8 mouse cellular contexts compared by ENCODE assay signal in the genomic region with DNA sequence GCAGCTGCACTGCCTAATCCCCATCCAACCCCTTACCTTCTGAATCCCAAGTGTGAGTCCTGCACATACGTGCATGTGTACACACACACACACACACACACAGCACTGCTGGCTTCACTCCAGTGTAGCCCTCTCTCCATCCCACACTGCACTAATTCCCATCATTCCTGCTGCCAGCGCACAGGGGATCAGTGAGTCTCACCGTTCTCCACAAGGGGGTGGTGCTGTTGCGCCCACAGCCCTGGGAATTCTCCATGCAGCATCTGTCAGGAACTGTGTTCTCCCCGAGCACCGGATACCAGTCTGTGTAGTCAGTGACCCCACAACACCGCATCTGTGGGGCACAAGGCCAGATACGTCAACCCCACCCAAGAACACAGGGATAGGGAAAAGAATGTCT.
DNase-seq lines count a peak whose midpoint lies in the region; ATAC-seq and TF ChIP-seq lines count a peak whose summit lies in the region.
"Had no signal": no experiment of that assay in that cellular context is flagged by ENCODE, and none has a peak within 500 bp of the region (broad histone marks: within the 10 kb centered on the region; RNA-seq: fewer than 3 reads in every experiment).

No protein-coding gene starts in this region.

- TF ChIP-seq CTCF in intestine, postnatal 0 days (IDR thresholded peaks at IDR 0.05; ENCODE audit: low read depth) = peak; percentile 64

- H3K4me1 ChIP-seq in neural tube, embryonic 12.5 days = peaks cover 10% of the 10 kb centered on the region; the same call in 1 of the 2 replicates
- no peaks in the 10 kb centered on the region; the same call in 1 of the 2 replicates for H3K4me1 ChIP-seq in embryonic facial prominence, embryonic 12.5 days
- no peaks in the 10 kb centered on the region for H3K4me1 ChIP-seq in intestine, postnatal 0 days (replicated peaks; ENCODE audit: control insufficient read depth, insufficient read depth, low read length)
- H3K4me1 ChIP-seq: stomach, embryonic 15.5 days had no signal

- no peak overlapping the region for H3K4me3 ChIP-seq in neural tube, embryonic 12.5 days
- no peak overlapping the region for H3K4me3 ChIP-seq in embryonic facial prominence, embryonic 12.5 days
- H3K4me3 ChIP-seq in intestine, postnatal 0 days (ENCODE audit: low read depth, low read length) = no peak overlapping the region
- H3K4me3 ChIP-seq: stomach, embryonic 15.5 days had no signal

- no peaks in the 10 kb centered on the region for H3K9me3 ChIP-seq in neural tube, embryonic 12.5 days
- no peaks in the 10 kb centered on the region for H3K9me3 ChIP-seq in embryonic facial prominence, embryonic 12.5 days
- H3K9me3 ChIP-seq in intestine, postnatal 0 days (ENCODE audit: control insufficient read depth) = no peaks in the 10 kb centered on the region
- H3K9me3 ChIP-seq: stomach, embryonic 15.5 days had no signal

- no peak overlapping the region for H3K4me2 ChIP-seq in neural tube, embryonic 12.5 days (replicated peaks)
- H3K4me2 ChIP-seq in embryonic facial prominence, embryonic 12.5 days (replicated peaks) = no peak overlapping the region
- H3K4me2 ChIP-seq in intestine, postnatal 0 days (replicated peaks; ENCODE audit: low read depth) = no peak overlapping the region
- H3K4me2 ChIP-seq: stomach, embryonic 15.5 days had no signal

- 46% methylated on average over 8 of the region's 8 CpGs for WGBS in neural tube, embryonic 12.5 days
- WGBS in embryonic facial prominence, embryonic 12.5 days = 49% methylated on average over 8 of the region's 8 CpGs
- 67% methylated on average over 8 of the region's 8 CpGs for WGBS in intestine, postnatal 0 days

- ATAC-seq in neural tube, embryonic 12.5 days (ENCODE audit: low FRiP score, low read depth) = peak; percentile 31; the same call in 1 of the 2 replicates
- 0 out of 2 replicates have a peak, but pooled peaks have one; percentile 1 for ATAC-seq in embryonic facial prominence, embryonic 12.5 days (ENCODE audit: insufficient number of reproducible peaks, insufficient read depth, low FRiP score, low TSS enrichment)
- no peak for ATAC-seq in intestine, postnatal 0 days

- DNase-seq in neural tube, embryonic 10.5 days (ENCODE audit: extremely low spot score, low spot score) = no peak
- DNase-seq in right cerebral cortex, adult 18-20 months = peak; percentile 67
- DNase-seq in thymus, adult 18-20 months = no peak
- DNase-seq in kidney, postnatal 14 days = no peak

- peaks cover 8% of the 10 kb centered on the region; the same call in 1 of the 2 replicates for H3K36me3 ChIP-seq in neural tube, embryonic 12.5 days
- H3K36me3 ChIP-seq in embryonic facial prominence, embryonic 12.5 days = peaks cover 36% of the 10 kb centered on the region
- H3K36me3 ChIP-seq in intestine, postnatal 0 days (ENCODE audit: control insufficient read depth, insufficient read depth) = peaks cover 31% of the 10 kb centered on the region; the same call in 1 of the 2 replicates

- H3K27me3 ChIP-seq in neural tube, embryonic 12.5 days (replicated peaks) = no peaks in the 10 kb centered on the region
- H3K27me3 ChIP-seq in embryonic facial prominence, embryonic 12.5 days = no peaks in the 10 kb centered on the region
- no peaks in the 10 kb centered on the region for H3K27me3 ChIP-seq in intestine, postnatal 0 days (replicated peaks; ENCODE audit: control insufficient read depth, insufficient read depth, low read length)
- H3K27me3 ChIP-seq: stomach, embryonic 15.5 days had no signal

- H3K27ac ChIP-seq in neural tube, embryonic 12.5 days = no peak overlapping the region
- H3K27ac ChIP-seq in embryonic facial prominence, embryonic 12.5 days = no peak overlapping the region
- H3K27ac ChIP-seq in intestine, postnatal 0 days (ENCODE audit: low read depth, low read length) = no peak overlapping the region
- H3K27ac ChIP-seq: stomach, embryonic 15.5 days had no signal

- H3K9ac ChIP-seq in neural tube, embryonic 12.5 days = no peak overlapping the region
- H3K9ac ChIP-seq in embryonic facial prominence, embryonic 12.5 days = no peak overlapping the region
- H3K9ac ChIP-seq in intestine, postnatal 0 days (ENCODE audit: low read depth, low read length) = no peak overlapping the region
- H3K9ac ChIP-seq: stomach, embryonic 15.5 days had no signal
